ENCODE assay signal across 24 mouse cellular contexts in genomic region chr17:36488181-36488580, GRCm38 (mm10). TPM values are rescaled to one million over a fixed set of nuclear protein-coding genes. Genes with fewer than 3 reads are reported as not detected.
DNase-seq lines count a peak whose midpoint lies in the region; TF ChIP-seq lines count a peak whose summit lies in the region.
"Not testable (repeated sequence)": the region's sequence is repeated elsewhere in the genome, so short reads cannot be mapped to it uniquely, and the experiment has no call there.
"Had no signal": no experiment of that assay in that cellular context is flagged by ENCODE, and none has a peak within 500 bp of the region (broad histone marks: within the 10 kb centered on the region; RNA-seq: fewer than 3 reads in every experiment).

No protein-coding gene starts in this region.

- H3K36me3 ChIP-seq in E14TG2a.4 (ENCODE audit: insufficient read depth, low read length); ES-Bruce4 (ENCODE audit: control insufficient read depth, insufficient read depth, low read length, poor library complexity, severe bottlenecking); ES-E14 (ENCODE audit: control insufficient read depth, insufficient read depth, low read length, poor library complexity, severe bottlenecking): not testable (repeated sequence)

- H3K27me3 ChIP-seq in E14TG2a.4 (ENCODE audit: insufficient read depth, low read length); ES-Bruce4 (ENCODE audit: control insufficient read depth, insufficient read depth, low read length, poor library complexity, severe bottlenecking): not testable (repeated sequence)

- not testable (repeated sequence) for TF ChIP-seq EP300 in ES-Bruce4 (IDR thresholded peaks at IDR 0.05; ENCODE audit: insufficient read depth, low read depth, low read length)

- H3K4me3 ChIP-seq in E14TG2a.4 (replicated peaks; ENCODE audit: low read length) (peak overlapping the region; percentile 72), ES-Bruce4 (ENCODE audit: low read depth, low read length) (peak overlapping the region; percentile 19; the same call in 1 of the 2 replicates), ES-E14 (ENCODE audit: insufficient read depth in 1 of 2, low read depth in 1 of 2, low read length in 2 of 2, poor library complexity in 1 of 2, severe bottlenecking in 1 of 2) (peak overlapping the region; percentile 34 to 65)

- in situ Hi-C loops in ES-E14 (cut with MboI; ENCODE audit: low sequenced_read_pairs in 2 of 2, unreplicated experiment in 2 of 2) = not testable (repeated sequence)

- TF ChIP-seq POLR2A in ES-Bruce4 (IDR thresholded peaks at IDR 0.05; ENCODE audit: insufficient read depth, low read length) = not testable (repeated sequence)

- DNase-seq in ES-CJ7 (ENCODE audit: low read depth, low spot score) (peak; percentile 28), ES-E14 (ENCODE audit: low read depth, low spot score) (peak; percentile 20), R1 (ENCODE audit: low read depth, low spot score) (peak; percentile 63), ZHBTc4 (ENCODE audit: low read depth, low spot score) (peak; percentile 52)
- peak; percentile 2 for DNase-seq in ovary, postnatal 36 days (ENCODE audit: low spot score)

- not testable (repeated sequence) for H3K4me1 ChIP-seq in E14TG2a.4 (replicated peaks; ENCODE audit: low read depth, low read length); ES-Bruce4 (ENCODE audit: control insufficient read depth, insufficient read depth, low read length); ES-E14 (ENCODE audit: control insufficient read depth in 2 of 2, insufficient read depth in 2 of 2, low read length in 2 of 2, poor library complexity in 1 of 2)

- not testable (repeated sequence) for H3K27ac ChIP-seq in ES-Bruce4 (ENCODE audit: insufficient read depth, low read length); ES-E14 (ENCODE audit: insufficient read depth, low read depth, low read length, poor library complexity, severe bottlenecking)

- not testable (repeated sequence) for H3K9me3 ChIP-seq in E14TG2a.4 (ENCODE audit: low read length); ES-Bruce4 (replicated peaks; ENCODE audit: control insufficient read depth, insufficient read depth, low read length, poor library complexity, severe bottlenecking); ES-E14 (ENCODE audit: control insufficient read depth, insufficient read depth, low read depth, low read length)

- not testable (repeated sequence) for TF ChIP-seq CTCF in E14TG2a.4 (conservative IDR thresholded peaks at IDR 0.05; ENCODE audit: low read length); ES-Bruce4 (IDR thresholded peaks at IDR 0.05; ENCODE audit: low read depth, low read length)

- H3K9ac ChIP-seq in ES-Bruce4 (ENCODE audit: low read depth, poor library complexity, severe bottlenecking); ES-E14 (ENCODE audit: insufficient read depth, low read depth, low read length, poor library complexity, severe bottlenecking): not testable (repeated sequence)

RNA-seq across cellular contexts. Expression of gene H2-M10.4, which starts 26.0 kb away (rescaled TPM):
- not detected in 2 replicates for polyA plus RNA-seq in ES-Bruce4 (2011; ENCODE audit: insufficient read depth, insufficient read length, low read depth, missing spikeins)
- not detected in 2 replicates for total RNA-seq in ES-E14 (2012; rRNA removed)
- total RNA-seq: adrenal gland, adult 18-20 months; adrenal gland, adult 2 months; adrenal gland, adult 8-10 months; adrenal gland, postnatal 10 days; adrenal gland, postnatal 14 days; adrenal gland, postnatal 25 days; adrenal gland, postnatal 36 days; adrenal gland, postnatal 4 days; CH12.LX; G1E; MEL had no signal
- polyA plus RNA-seq: activated CD4-positive, CD25-positive, alpha-beta regulatory T cell, adult 4 months; adrenal gland, adult 2 months; brain, embryonic 14.5 days; C2C12; CD4-positive, CD25-positive, alpha-beta regulatory T cell, adult 4 months; cerebellum, adult 2 months; G1E; Patski had no signal

RNA-seq across cellular contexts. Expression of gene H2-M11, which starts 58.7 kb away (rescaled TPM):
- not detected in 2 replicates for polyA plus RNA-seq in ES-Bruce4 (2011; ENCODE audit: insufficient read depth, insufficient read length, low read depth, missing spikeins)
- total RNA-seq in ES-E14 (2012; rRNA removed) = not detected in 2 replicates
- total RNA-seq: adrenal gland, adult 18-20 months; adrenal gland, adult 2 months; adrenal gland, adult 8-10 months; adrenal gland, postnatal 10 days; adrenal gland, postnatal 14 days; adrenal gland, postnatal 25 days; adrenal gland, postnatal 36 days; adrenal gland, postnatal 4 days; CH12.LX; G1E; MEL had no signal
- polyA plus RNA-seq: activated CD4-positive, CD25-positive, alpha-beta regulatory T cell, adult 4 months; adrenal gland, adult 2 months; brain, embryonic 14.5 days; C2C12; CD4-positive, CD25-positive, alpha-beta regulatory T cell, adult 4 months; cerebellum, adult 2 months; G1E; Patski had no signal

Comparison
In these comparisons a context has a peak if more than half of its experiments do, and no peak if none do; other contexts are left out.
1. H3K4me3 ChIP-seq: peak in every context shown above with its lines; median percentile 72 in E14TG2a.4; 50 in ES-E14; 19 in ES-Bruce4.
2. DNase-seq: peak in every context shown above with its lines; median percentile 63 in R1; 52 in ZHBTc4; 28 in ES-CJ7; 20 in ES-E14; 2 in ovary, postnatal 36 days.